Mouse (Mus musculus) gastrocnemius, postnatal 4 days (tissue): Measurements from ENCODE around the gene Krt222. TPM values are rescaled to one million over a fixed set of nuclear protein-coding genes. Genes with fewer than 3 reads are reported as not detected.

Experiments
- DNase-seq, 2 experiments: peaks; one replicate each; pipeline ENCODE4 v3.0.0; 2021 to 2022; ENCODE audit warnings: low spot score in 2 of 2, mixed read lengths in 2 of 2
- total RNA-seq, 2 experiments: library from RNA; stranded (reverse); gene quantifications; 2 replicates each; pipeline ENCODE4 v1.2.3; 2021

Krt222 gene
- total RNA-seq, 2 experiments from 2014 or later = 2.0 to 2.6 TPM

DNA sequence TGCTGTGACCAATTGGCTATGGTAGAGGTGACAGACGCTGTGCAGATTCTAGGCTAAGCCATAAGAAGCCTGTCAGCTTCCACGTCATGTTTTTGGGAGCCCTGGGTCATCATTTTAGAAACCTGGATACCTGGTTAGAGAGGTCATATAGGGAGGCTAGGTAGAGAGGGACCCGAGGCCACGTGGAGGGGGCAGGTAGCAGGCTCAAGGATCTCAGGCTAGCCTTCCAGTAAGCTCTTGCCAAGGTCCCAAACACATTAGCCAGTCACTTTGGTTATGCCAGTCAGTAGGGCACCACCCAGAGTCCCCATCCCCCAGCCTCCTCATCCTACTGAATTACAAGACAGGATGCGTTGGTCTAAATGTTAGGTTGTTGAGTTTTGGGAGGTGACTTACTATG lies 1.8 kb downstream of the Krt222 start:
- no peak for DNase-seq

GRCm38 (mm10) chr11:99238468-99238867 lies 5.4 kb downstream of the Krt222 start:
- DNase-seq = no peak

DNA sequence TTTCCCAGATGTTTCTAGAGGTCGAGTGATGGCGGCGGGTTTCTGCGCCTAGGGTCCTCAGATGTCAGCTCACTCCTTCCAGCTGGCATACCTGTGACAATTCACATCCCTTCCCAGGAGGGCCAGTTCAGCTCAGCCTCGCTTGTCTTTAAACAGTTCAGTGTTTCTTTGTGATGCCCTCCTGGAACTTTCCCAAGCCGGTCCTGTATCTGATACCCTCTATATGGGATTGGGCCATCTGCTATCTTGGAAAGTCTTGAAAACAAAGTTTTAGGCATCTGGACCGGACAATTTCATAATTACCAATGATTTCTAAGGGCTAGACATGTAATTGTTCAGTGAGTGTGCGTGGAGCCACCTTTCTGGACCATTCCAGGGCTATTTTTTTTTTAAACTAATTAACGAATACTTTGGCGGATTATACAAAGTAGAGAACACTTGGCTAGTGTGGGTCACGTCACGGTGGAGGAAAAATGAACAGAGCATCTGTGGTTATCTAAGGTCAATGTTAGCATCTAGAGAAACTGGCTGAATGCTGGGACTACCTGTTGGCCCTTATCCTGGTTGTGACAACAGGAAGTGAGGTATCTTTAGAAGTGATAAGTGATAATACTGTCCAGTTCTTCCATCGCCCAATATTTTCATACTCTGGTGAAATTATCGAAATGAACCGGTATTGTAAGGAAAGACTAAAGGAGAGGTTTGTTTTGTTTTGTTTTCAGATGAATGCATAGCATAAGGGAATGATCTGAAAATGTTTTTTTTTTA lies 12.7 kb downstream of the Krt222 start:
- no peak for DNase-seq

DNA sequence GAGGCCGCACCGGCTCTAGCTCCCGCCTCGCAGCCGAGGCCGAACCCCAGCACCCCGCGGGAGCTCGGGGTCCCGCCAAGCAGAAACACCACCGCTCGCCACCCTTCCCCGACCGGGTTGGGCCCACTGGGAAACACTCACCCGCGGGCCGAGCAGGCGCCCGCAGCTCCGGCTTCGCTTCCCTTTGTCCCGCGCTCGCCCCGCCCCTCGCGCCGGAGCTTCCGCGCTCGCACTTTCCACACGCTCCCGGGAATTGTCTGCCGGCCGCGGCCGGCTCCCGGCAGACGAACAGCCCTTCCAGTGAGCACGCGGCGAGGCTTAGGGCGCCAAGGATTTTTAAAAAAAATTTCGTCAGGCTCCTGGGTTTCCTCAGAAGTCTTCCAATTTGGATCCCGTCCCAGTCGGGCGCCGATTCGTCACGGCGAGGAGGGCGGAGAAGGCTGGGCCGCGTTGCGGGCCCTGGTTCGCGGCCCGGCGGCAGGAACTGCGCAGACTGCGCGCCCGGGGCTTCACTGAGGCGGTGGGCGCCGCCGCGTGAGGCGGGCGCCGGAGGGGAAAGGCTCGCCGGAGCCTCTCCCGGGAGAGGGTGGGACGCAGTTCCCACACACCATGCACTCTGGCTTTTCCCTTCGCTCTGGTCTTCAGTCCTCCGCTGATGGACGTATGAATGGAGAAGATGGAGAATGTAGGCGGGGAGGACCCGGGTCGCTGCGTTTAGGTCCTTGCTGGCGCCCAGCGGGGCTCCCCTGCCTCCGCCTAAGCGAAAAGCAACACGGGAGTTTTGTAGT lies 13.4 kb downstream of the Krt222 start, which contains the start of gene Smarce1:
TSS of gene Smarce1 (minus strand) at position 757 of the 788 bp plus-strand sequence.
- DNase-seq = peak; percentile 63 to 84

GRCm38 (mm10) chr11:99229641-99230260 lies 14.1 kb downstream of the Krt222 start:
- DNase-seq = no peak

DNA sequence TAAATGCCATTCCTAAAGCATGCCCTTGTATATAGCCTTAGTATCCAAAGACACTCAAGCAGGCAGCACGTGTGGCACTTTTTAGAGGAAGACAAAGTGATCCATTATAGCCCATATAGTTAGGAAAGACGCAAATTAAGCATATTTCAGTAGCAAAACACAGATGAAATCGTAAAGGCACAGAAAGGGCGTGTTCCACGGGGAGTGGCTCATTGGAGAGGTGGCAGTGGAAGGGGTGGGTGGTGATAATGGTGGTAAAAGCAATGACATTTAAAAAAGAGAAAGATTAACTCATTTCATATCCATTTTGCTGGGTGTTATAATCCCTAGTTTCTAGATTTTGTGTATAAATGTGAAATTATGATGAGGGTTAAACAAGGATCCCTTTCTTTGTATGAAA lies 17.6 kb downstream of the Krt222 start:
- DNase-seq = no peak

- DNase-seq = no peak
Measured at GRCm38 (mm10) chr11:99223310-99223709, 20.6 kb downstream of the Krt222 start.

GRCm38 (mm10) chr11:99221811-99222210 lies 22.1 kb downstream of the Krt222 start:
- DNase-seq = no peak

DNA sequence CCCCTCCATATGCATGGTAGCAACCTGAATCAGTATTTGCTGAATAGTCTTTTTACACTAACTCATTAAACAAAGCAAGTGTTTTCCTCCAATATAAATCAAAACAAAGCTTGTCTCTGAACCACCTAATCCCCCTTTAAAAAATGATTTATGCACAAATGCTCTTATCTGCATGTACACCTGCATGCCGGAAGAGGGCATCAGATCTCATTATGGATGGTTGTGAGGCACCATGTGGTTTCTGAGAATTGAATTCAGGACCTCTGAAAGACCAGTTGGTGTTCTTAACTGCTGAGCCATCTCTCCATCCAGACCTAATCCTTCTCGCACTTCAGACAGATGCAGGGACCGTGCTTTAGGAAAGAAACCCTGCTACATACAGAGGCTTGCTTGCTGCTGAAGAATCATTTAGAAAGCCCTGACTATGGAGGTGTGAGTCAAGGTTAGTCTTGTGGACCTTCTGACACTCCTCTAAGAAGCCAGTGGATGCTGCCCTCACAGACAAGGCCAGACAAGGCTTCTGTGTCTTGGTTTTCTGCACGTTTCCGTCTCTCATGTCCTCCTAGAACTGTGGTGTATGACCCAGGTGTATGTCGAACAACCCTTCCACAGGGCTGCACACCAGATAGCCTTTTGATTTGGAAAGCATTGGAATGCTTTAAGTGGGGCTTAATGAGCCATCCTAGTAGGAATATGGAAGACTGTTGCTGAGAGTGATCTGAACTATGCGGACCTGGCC lies 26.5 kb downstream of the Krt222 start:
- no peak for DNase-seq

GRCm38 (mm10) chr11:99216181-99216580 lies 27.7 kb downstream of the Krt222 start:
- no peak for DNase-seq

DNA sequence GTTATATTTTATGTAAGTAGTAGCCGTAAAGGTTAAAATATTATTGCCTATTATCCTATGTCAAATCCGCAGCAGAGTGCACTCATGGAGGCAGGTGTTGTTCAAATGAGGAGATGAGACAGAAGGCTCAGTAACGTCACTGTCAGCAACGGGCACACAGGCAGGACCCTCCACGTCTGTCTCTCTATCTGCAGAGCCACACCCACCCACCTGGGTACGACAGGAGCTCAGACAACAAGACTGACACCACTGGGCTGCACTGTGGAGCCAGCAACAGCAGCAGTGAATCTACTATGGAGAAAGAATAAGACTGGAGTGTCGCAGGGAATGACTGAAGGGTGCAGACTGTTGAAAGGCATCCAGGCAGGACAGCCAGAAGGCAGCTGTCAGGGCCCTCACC lies 31.2 kb downstream of the Krt222 start:
- DNase-seq = no peak

- DNase-seq = no peak
Measured at GRCm38 (mm10) chr11:99211964-99212363, 31.9 kb downstream of the Krt222 start.

- DNase-seq = no peak
Measured at GRCm38 (mm10) chr11:99208105-99208669, 35.7 kb downstream of the Krt222 start.

- DNase-seq = no peak
Measured at GRCm38 (mm10) chr11:99207449-99207848, 36.4 kb downstream of the Krt222 start.

DNA sequence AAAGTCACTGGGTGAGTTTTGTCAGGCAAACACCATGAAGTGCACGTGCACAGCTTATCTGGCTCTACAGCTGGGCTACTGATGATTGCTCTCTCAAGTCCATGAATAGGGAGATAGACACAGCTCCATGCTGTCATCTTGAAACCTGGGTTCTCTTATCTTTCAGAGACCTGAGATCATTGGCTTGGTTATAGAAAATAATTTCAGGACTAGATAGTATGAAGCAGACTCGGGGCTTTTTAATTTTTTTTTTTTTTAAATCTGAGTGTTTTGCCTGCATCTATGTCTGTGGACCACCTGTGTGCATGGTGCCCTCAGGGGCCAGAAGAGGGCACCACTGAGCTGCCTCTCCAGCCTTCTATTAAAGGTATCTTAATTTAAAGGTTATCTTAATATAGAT lies 36.9 kb downstream of the Krt222 start:
- DNase-seq = no peak

DNA sequence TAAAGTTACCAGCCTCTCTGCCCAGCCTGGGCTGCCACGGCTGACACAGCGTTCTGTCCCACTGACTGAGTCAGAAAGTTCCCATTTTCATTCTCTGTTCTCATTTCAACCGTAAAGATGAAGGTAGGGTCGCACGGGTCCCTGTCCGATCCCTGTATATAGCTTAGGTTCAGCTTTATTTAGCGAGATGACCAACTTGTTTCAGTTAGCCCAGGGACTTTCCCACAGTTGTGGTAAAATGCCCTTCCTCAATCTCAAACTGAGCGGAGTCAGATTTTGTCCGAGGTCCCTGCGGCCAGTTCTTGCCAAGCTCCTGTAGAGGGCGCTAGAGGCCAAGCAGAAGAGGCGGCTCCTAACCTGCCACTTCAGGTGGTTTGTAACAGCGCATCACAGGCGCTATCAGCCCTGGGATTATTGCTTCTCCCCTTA lies 54.7 kb downstream of the Krt222 start:
- DNase-seq = peak in 1 of 2 experiments; percentile 41

GRCm38 (mm10) chr11:99187348-99187747 lies 56.5 kb downstream of the Krt222 start:
- no peak for DNase-seq

GRCm38 (mm10) chr11:99186836-99187235 lies 57.0 kb downstream of the Krt222 start:
- no peak for DNase-seq
